Mouse (Mus musculus) kidney, adult 9 months (tissue): ENCODE data around the gene Acp4.
A peak's percentile ranks its signal among the peaks of the same experiment; 100 is the strongest.
"Not testable (repeated sequence)": the region's sequence is repeated elsewhere in the genome, so short reads cannot be mapped to it uniquely, and the experiment has no call there.

Source experiments
- DNase-seq: peaks from one replicate; pipeline ENCODE4 v3.0.0; 2022

The Acp4 gene

DNA sequence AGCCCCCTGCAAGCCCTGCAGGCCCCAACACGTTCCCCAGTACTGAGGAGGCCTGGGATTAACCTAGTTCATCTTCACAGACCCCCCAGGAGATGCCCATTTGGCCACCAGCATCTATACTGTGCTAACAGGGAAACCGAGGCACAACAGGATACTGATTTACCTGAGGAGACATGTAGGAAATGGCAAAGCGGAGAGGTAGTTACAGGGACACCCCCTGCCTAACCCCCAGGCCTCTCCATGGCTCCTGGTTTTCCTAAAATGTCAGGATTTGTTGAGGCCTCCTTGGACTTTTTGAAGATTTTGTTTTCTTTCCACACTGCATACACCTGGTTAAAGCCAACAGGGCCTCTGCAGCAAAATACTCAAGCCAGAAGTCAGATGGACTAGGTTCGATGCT, at the start of gene Acp4:
Acp4 (minus strand) TSS at position 101 of the 400 bp plus-strand sequence.
- DNase-seq, result no peak

GRCm38 (mm10) chr7:44306516-44307240, 49.5 kb upstream of the Acp4 start, which contains the start of gene Clec11a:
Gene Clec11a (minus strand): TSS chr7:44306902.
- DNase-seq, result peak; percentile 16

- DNase-seq, result no peak
Observed at GRCm38 (mm10) chr7:44305686-44306085, 48.5 kb upstream of the Acp4 start.

- peak; percentile 99 for DNase-seq
Observed at GRCm38 (mm10) chr7:44304775-44305641, 47.8 kb upstream of the Acp4 start.

DNA sequence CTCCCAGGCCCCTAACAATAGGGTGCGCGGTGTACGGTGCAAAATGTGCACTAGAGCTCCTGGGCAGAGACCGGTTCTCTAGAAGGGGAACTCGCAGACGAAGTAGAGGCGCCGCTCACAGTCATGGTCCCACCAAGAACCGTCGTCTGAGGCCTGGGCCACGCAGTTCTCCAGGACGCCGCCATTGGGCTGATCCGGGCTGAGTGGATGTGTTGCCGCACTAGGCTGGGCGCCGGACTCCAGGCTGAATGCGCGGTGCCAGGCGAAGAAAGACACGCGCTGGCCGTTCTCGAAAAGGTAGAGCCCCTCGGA, 47.2 kb upstream of the Acp4 start:
- no peak for DNase-seq

GRCm38 (mm10) chr7:44303346-44304340, 46.5 kb upstream of the Acp4 start:
- peak; percentile 14 for DNase-seq

GRCm38 (mm10) chr7:44297501-44297900, 40.3 kb upstream of the Acp4 start:
- DNase-seq, result not testable (repeated sequence)

- no peak for DNase-seq
Observed at GRCm38 (mm10) chr7:44291418-44291817, 34.2 kb upstream of the Acp4 start.

- no peak for DNase-seq
Observed at GRCm38 (mm10) chr7:44290986-44291385, 33.8 kb upstream of the Acp4 start.

DNA sequence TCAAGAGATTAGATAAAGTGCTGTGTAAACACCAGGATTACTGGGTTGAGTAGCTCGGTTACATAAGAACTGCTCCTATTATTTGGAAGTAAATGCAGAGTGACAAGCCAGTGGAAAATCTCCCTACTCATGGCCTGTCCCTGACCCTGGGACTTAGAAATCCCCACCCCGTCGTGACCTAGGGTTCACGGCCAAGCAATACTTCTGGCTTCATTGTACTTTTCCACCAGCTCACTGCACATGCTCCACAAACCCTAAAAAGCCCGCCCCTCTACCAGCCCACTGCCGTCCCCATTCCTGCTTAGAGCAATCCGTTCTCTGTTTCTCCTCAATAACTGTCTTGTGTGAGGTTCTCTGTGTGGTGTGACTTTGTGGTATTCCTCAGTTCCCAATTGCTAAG, 30.6 kb upstream of the Acp4 start:
- no peak for DNase-seq

DNA sequence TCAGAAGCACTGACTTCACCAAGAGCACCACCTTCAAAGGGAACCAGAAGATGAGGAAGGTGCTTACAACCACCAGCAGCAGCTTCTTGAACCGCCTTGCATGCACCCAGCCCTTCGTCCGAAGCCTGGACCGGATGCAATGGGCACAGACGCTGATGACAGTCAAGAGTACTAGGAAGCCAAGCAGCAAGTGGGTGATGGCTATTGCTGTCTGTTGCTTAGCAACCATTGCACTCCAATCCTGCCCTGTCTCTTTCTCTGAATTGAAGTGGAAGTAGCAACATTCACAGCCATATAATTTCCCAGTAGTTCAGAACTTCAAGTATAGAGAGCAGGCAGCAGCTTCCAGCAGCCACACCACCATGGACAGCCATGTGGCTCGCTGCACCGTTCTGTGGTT, 24.4 kb upstream of the Acp4 start:
- no peak for DNase-seq

GRCm38 (mm10) chr7:44280959-44281358, 23.8 kb upstream of the Acp4 start:
- no peak for DNase-seq

GRCm38 (mm10) chr7:44277250-44277622, 20.1 kb upstream of the Acp4 start:
- peak; percentile 39 for DNase-seq

DNA sequence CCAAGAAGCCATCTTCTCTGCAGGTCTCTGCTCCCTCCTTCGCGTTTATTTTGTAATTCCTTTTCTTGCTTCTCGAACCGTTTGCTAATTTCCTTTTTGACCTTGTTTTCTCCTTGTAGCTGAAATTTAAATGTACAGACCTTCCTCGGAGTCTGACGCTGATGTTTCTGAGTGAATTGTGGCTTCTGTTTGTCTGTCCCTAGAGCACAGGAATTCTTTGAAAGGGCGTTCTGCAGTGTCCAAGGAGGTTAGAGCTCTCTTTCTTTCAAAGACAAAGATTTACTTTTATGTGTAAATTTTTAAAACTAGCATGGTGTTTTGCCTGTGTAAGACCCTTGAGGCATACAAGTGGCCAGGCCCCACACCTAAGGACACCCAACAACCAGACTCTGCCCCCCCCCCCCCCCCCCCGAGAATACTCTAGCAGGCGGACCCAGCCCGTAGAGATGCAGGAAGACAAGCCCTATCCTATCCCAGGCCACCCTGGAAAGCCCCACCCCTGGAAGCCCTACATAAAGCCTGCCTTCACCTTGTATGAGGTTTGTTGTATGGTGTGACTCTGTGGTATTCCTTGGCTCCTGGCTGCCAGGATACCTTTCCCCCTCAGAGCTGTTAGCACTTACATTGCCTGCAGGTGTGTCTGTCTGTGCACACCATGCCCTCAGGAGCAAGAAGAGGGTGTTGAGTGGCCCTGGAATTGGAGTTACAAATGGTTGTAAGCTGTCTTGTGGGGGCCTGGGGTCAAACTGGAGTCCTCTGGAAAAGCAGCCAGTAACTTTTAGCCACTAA, 19.5 kb upstream of the Acp4 start:
- DNase-seq, result no peak

DNA sequence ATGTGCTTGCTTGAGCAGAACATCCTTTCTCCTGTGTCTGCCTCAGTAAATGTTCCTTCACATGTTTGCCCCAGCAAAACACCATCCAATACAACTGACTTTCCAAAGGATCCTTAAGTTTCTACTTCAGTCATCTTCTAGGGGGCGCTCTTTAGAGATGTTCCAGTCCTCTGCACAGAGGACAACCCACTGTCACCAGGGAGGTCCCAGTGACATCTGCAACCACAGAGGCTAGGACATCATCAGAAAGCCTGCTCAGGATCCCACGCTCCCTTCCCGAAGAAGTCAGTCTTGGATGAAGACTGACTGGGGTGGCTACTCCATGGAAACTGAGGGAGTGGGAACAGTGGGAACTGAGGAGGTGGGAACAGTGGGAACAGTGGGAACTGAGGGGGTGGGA, 18.4 kb upstream of the Acp4 start:
- DNase-seq, result no peak

GRCm38 (mm10) chr7:44274096-44274495, 16.9 kb upstream of the Acp4 start:
- no peak for DNase-seq

DNA sequence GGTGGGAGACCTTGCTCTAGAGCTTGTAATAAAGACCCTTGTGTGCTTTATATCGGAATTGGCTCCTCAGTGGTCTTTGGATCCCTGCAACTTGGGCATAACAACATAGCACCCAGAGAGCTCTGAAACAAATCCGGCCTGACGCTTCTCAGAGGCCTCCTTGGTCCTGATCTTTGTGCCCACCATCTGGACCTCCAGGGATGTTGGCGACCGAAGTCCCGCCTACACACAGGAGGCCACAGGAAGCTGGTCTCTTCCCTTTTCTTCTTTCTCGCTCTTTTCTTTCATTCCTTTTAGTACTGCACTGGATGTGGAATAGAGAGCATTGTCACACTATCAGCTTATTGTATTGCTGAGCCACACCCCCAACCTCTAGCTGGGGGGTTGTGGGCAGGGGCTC, 16.3 kb upstream of the Acp4 start:
- no peak for DNase-seq

GRCm38 (mm10) chr7:44272546-44272945, 15.4 kb upstream of the Acp4 start:
- DNase-seq, result no peak

GRCm38 (mm10) chr7:44271309-44271708, 14.1 kb upstream of the Acp4 start:
- peak; percentile 24 for DNase-seq

DNA sequence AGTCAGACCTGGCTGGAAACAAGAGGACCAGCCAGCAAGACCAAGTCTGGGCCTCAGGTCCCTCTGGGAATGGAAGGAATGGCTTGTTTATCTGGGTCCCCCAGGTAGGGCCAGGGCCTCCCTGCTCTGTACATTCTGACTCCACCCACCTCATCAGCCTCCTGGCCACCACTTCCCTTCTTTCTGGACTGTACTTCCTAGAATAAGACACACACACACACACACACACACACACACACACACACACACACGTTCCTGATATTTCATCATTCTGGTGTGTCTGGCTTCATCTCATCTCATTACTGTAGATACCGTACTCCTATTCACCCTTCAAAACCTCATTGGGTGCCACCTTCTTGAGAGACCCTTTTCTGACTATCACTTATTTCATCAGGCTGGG, 12.2 kb upstream of the Acp4 start:
- no peak for DNase-seq

GRCm38 (mm10) chr7:44268117-44268516, 10.9 kb upstream of the Acp4 start:
- DNase-seq, result no peak
